Mouse (Mus musculus) E14TG2a.4 (cell line): ENCODE data around the gene Gprin2.

Experiments used
- H3K27me3 ChIP-seq: 2 replicates; pipeline ENCODE4 v1.6.1; 2014; ENCODE audit warnings: low read length, control low read depth; ENCODE audit not compliant: insufficient read depth
- H3K36me3 ChIP-seq: 2 replicates; pipeline ENCODE4 v1.6.1; 2014; ENCODE audit warnings: low read length, control low read depth; ENCODE audit not compliant: insufficient read depth
- H3K4me1 ChIP-seq: replicated peaks from 2 replicates; pipeline ENCODE4 v1.6.1; 2014; ENCODE audit warnings: low read depth, low read length, control low read depth
- H3K4me3 ChIP-seq: replicated peaks from 2 replicates; pipeline ENCODE4 v1.5.1; 2014; ENCODE audit warnings: mild to moderate bottlenecking, low read length
- H3K9me3 ChIP-seq: 2 replicates; pipeline ENCODE4 v1.6.1; 2014; ENCODE audit warnings: low read length, control low read depth
- CTCF ChIP-seq: conservative IDR thresholded peaks from 2 replicates; pipeline ENCODE4 v1.5.1; 2014; ENCODE audit warnings: low read length
- NANOG ChIP-seq: IDR thresholded peaks from 2 replicates; pipeline ENCODE4 v1.6.1; 2014; ENCODE audit warnings: borderline replicate concordance, low read length, mixed read lengths
- POU5F1 ChIP-seq: IDR thresholded peaks from 2 replicates; pipeline ENCODE4 v1.6.1; 2014; ENCODE audit warnings: low read length, borderline replicate concordance

Gprin2 gene

DNA sequence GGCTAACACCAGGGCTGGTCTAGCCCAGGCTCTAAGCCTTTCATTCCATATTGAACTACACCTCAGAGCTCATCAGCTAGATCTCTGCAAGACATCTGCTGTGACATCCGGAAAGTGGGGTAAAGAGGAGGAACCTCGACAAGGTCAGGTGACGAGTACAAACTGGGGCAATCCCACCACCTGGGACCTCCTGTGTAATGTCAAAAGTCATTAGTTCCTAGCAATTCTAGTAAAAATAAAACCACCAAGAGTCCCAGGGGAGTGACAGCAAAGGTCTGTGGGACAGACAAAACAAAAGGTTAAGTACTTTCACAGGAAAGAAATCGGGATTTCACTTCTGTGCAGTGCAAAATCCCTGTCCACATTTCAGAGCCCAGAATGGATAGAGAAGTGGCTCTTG, 7.6 kb downstream of the Gprin2 start:
- Histone ChIP-seq H3K9me3 (no peaks in the 10 kb centered on the region), H3K36me3 (no peaks in the 10 kb centered on the region), H3K4me3 (no peak overlapping the region), H3K4me1 (peaks cover 53% of the 10 kb centered on the region), H3K27me3 (peaks cover 49% of the 10 kb centered on the region)
- TF ChIP-seq CTCF (no peak), NANOG (no peak), POU5F1 (no peak)

DNA sequence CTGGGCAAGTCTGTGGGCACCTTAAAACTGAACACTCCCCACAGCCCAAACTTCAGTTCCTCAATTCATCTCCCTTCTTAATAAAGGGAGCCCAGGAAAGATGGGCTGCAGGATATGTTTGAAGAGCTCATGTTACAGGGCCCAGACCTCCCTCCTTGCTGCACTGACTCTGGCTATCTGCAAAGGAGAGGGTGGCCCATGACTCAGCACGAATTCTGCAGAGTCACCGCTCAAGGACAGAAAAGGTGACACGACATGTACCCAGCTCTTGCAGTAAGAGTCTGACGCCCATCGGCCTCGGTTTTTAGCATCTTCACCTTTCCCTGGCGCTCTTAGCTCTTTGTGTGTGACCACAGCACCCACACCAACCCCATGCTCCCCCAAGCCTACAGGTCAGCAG, 11.1 kb downstream of the Gprin2 start:
- Histone ChIP-seq H3K27me3 (peaks cover 27% of the 10 kb centered on the region), H3K4me1 (peaks cover 52% of the 10 kb centered on the region), H3K9me3 (no peaks in the 10 kb centered on the region), H3K4me3 (no peak overlapping the region), H3K36me3 (no peaks in the 10 kb centered on the region)
- TF ChIP-seq NANOG = no peak
- no peak for TF ChIP-seq POU5F1
- no peak for TF ChIP-seq CTCF

GRCm38 (mm10) chr14:34188629-34189028, 12.8 kb downstream of the Gprin2 start:
- no peak overlapping the region for H3K4me3 ChIP-seq
- H3K36me3 ChIP-seq = no peaks in the 10 kb centered on the region
- no peaks in the 10 kb centered on the region for H3K9me3 ChIP-seq
- H3K27me3 ChIP-seq = peaks cover 9% of the 10 kb centered on the region
- TF ChIP-seq CTCF (peak; percentile 92), POU5F1 (no peak)
- H3K4me1 ChIP-seq = peaks cover 38% of the 10 kb centered on the region

DNA sequence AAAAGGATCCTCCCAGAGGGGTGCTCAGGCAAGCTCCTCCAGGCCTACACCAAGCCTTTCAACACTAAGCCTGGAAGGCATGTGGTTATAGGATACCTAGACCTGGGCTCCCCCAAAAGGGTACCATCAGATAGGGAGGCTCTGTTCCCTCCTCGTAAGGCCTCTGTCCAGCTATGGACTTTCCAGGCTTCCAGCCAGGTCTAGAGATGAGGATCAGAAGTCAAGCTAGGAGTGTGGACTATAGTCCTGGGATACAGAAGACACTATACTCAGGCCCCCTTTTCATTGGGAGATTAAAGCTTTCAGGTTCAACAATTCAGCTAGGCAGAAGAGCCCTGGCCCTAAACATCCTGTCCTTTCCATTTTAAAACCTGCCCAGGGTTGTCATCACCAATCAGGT, 18.4 kb downstream of the Gprin2 start:
- Histone ChIP-seq H3K4me1 (peaks cover 4% of the 10 kb centered on the region), H3K4me3 (no peak overlapping the region), H3K36me3 (no peaks in the 10 kb centered on the region), H3K27me3 (peaks cover 10% of the 10 kb centered on the region; the same call in 1 of the 2 replicates), H3K9me3 (peaks cover 4% of the 10 kb centered on the region; the same call in 1 of the 2 replicates)
- no peak for TF ChIP-seq CTCF
- TF ChIP-seq NANOG = no peak
- no peak for TF ChIP-seq POU5F1

GRCm38 (mm10) chr14:34179351-34179750, 22.1 kb downstream of the Gprin2 start:
- Histone ChIP-seq H3K9me3 (peaks cover 4% of the 10 kb centered on the region; the same call in 1 of the 2 replicates), H3K36me3 (no peaks in the 10 kb centered on the region), H3K4me3 (no peak overlapping the region), H3K4me1 (no peaks in the 10 kb centered on the region), H3K27me3 (peaks cover 5% of the 10 kb centered on the region; the same call in 1 of the 2 replicates)
- no peak for TF ChIP-seq NANOG
- no peak for TF ChIP-seq POU5F1
- TF ChIP-seq CTCF = no peak

DNA sequence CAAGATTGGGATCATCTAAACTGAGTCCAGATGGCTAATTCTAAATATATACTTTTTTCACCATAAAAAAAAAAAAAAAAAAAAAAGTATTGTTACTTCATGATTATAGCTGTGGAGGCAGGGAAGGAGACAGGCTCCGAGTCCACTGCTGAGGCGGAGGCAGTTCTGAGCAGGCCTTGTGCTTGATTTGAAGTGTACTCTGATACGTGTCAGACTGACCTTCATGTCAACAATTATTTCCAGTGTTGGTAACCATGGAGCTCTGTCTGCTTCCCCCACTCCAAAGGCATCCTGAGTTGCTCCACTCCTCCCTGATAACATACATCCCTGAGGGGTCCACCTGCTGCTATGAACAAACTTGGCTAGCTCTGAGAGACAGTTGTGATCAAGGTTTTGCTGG, 30.3 kb downstream of the Gprin2 start:
- Histone ChIP-seq H3K4me1 (no peaks in the 10 kb centered on the region), H3K27me3 (no peaks in the 10 kb centered on the region; the same call in 1 of the 2 replicates), H3K36me3 (no peaks in the 10 kb centered on the region), H3K4me3 (no peak overlapping the region), H3K9me3 (no peaks in the 10 kb centered on the region)
- TF ChIP-seq CTCF (no peak), NANOG (no peak), POU5F1 (no peak)

GRCm38 (mm10) chr14:34155752-34156151, 45.7 kb downstream of the Gprin2 start:
- peaks cover 15% of the 10 kb centered on the region for H3K4me1 ChIP-seq
- no peak overlapping the region for H3K4me3 ChIP-seq
- H3K36me3 ChIP-seq = no peaks in the 10 kb centered on the region
- H3K27me3 ChIP-seq = peaks cover 12% of the 10 kb centered on the region
- H3K9me3 ChIP-seq = no peaks in the 10 kb centered on the region
- TF ChIP-seq POU5F1 (no peak), NANOG (no peak), CTCF (no peak)

GRCm38 (mm10) chr14:34154601-34155337, 46.7 kb downstream of the Gprin2 start:
- H3K4me1 ChIP-seq = peaks cover 15% of the 10 kb centered on the region
- H3K27me3 ChIP-seq = peaks cover 20% of the 10 kb centered on the region
- no peak overlapping the region for H3K4me3 ChIP-seq
- no peaks in the 10 kb centered on the region for H3K36me3 ChIP-seq
- TF ChIP-seq CTCF = peak; percentile 76
- no peak for TF ChIP-seq NANOG
- H3K9me3 ChIP-seq = no peaks in the 10 kb centered on the region

DNA sequence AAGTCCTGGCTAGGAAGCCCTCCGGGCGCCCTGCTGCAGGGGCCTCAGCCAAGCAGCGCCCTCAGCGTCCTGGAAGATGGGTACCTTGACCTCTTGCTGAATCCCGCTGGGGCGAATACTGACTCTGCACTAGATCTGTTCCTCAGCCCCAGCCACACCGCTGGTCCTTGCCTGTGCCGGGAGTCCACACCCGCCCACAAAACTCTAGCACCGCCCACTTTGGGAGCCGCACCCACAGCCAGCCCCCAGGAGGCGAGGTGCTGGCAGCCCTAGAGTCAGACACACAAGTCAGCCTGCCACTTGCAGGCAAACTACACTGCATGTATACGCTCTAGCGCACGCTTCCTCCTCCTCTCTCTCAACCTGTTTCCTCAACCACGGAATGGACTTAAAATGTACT, 49.1 kb downstream of the Gprin2 start, which contains the start of gene Npy4r:
TSS of gene Npy4r (minus strand) at position 148 of the 400 bp plus-strand sequence.
- H3K4me3 ChIP-seq = peak within 1 kb of the TSS; percentile 65
- H3K4me1 ChIP-seq = peaks cover 15% of the 10 kb centered on the region
- H3K36me3 ChIP-seq = no peaks in the 10 kb centered on the region
- H3K27me3 ChIP-seq = peaks cover 25% of the 10 kb centered on the region
- H3K9me3 ChIP-seq = no peaks in the 10 kb centered on the region
- TF ChIP-seq CTCF = no peak
- no peak for TF ChIP-seq NANOG
- no peak for TF ChIP-seq POU5F1
